Mouse (Mus musculus): ENCODE measurements at regions not wholly inside any gene's neighbourhood (a gene's known extent, or its start where the extent isn't known, plus 50 kb on each side); places are given as distances from the start of the nearest gene placed in this dataset.
A peak's percentile ranks its signal among the peaks of the same experiment; 100 is the strongest.

DNA sequence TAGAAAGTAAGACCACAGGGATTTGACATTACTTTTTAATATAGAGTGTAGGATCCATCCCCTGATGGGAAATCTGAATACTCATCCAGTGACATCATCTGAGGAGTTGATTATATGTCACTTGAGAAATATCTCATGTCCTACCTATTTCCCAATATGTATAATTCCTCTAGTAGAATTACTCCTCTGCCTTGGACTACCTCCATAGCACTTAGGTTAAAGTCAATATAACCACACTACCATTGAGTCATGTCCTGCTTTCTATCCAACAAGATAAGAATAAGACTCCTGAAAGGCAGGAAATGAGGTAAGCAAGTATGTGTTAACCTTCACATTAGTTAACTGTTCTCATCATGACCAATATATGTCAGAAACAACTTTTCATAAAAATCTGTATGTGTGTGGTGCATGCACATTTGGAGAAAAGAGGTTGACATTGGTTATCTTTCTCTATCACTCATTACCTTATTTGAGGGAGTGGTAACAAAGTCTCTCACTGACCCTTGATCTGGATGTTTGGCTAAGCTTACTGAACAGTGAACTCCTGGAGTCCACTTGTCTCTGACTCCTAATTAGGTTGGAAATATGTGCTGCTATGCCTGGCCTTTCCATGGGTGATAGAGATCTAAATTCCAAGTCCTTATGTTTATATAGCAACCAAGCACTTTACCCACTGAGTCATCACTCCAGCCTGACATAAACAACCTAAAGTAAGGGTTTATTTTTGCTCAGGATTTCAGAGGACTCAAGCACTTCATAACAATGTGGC, 292.0 kb upstream of the Pitrm1 start:
- DNase-seq (ENCODE audit: low spot score in 2 of 2): no peak

- DNase-seq (ENCODE audit: low spot score in 2 of 2): no peak
Measured at GRCm38 (mm10) chr13:6258456-6258855, 289.5 kb upstream of the Pitrm1 start.

DNA sequence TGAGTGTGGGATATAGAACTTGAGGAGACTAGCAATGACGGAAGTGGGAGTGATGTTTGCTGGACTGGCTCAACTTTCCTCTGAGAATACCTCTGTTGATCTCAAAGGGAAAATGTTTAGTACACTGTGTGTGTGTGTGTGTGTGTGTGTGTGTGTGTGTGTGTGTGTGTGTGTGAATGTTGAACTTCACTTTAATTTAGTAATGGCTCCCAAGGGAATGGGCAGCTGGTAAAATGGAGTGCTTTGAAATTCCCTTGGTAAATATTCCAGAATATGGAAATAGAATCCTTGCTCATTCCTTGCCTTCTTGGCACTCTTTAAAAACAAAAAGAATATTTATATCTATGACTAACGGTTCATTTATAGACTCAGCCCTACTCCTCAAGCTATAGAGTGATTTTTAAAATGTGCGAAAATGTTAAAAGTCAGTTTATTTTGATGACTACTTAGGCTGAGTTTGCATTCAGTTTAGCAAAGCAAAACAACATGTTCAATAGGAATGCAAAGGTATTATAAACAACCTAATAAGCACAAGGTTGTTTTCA, 287.6 kb upstream of the Pitrm1 start:
- DNase-seq (ENCODE audit: low spot score in 2 of 2): no peak

- DNase-seq (ENCODE audit: low spot score in 2 of 2): no peak
Measured at GRCm38 (mm10) chr13:6261458-6261857, 286.5 kb upstream of the Pitrm1 start.

- no peak for DNase-seq (ENCODE audit: low spot score in 2 of 2)
Measured at GRCm38 (mm10) chr13:6270546-6270945, 277.4 kb upstream of the Pitrm1 start.

GRCm38 (mm10) chr13:6272932-6273331, 275.0 kb upstream of the Pitrm1 start:
- DNase-seq (ENCODE audit: low spot score in 2 of 2): no peak

DNA sequence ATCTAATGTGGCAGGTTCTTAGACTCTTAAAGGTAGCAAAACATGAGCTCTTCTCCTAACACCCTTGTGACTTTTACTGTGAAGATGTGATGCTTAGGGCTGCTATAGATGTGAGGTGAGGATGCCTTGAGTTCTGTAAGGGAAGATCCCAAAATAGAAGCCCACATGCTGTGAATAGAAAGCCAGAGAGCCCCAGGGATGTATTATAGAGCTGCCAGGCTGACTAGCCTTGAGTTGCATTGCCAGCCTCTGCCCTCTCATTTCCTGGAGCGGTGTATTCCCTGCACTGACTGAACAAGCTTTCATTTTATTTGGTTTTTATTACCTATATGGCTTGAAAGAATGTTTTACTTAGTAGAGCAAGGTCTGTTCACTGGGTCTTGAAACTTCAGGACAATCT, 267.9 kb upstream of the Pitrm1 start:
- DNase-seq (ENCODE audit: low spot score in 2 of 2): no peak

DNA sequence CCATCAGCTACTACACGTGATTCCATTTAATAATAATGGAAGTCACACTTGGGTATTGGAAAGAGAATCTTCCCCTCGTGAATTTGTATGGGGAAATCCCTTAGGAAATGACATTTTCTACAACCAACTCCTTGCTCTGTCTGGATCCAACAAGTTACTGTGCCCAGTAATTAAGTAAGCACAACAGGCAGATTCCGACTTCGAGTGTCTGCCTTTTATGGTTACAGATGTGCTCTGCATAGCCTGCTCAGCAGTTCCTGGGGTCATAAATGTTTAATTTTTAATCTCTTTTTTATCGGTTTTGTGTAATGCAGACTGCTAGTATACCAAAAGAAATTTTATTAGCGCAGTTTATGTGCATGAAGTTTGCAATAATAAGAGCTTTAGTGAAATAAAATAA, 259.8 kb upstream of the Pitrm1 start:
- DNase-seq (ENCODE audit: low spot score in 2 of 2): no peak

GRCm38 (mm10) chr13:6292098-6292497, 255.9 kb upstream of the Pitrm1 start:
- DNase-seq (ENCODE audit: low spot score in 2 of 2): no peak

DNA sequence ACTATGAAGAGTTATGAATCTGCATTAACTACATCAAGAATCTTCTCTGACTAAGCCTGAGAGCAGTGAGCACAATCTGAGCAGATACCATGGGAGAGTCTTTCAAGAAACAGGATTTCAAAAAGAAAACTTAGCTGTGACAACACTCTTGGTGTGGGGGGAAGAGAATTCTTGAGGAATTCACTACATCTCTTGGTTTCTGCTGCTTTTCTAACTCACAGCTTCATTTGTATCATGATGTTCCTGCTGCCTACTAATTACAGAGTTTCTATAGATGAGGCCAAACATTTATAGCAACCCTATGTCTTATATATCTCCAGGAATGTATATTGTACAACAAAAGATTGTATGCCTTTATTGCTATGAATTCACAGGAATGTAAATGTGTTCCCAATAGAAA, 242.2 kb upstream of the Pitrm1 start:
- DNase-seq (ENCODE audit: low spot score in 2 of 2): no peak

- DNase-seq (ENCODE audit: low spot score in 2 of 2): no peak
Measured at GRCm38 (mm10) chr13:6306616-6306988, 241.3 kb upstream of the Pitrm1 start.

DNA sequence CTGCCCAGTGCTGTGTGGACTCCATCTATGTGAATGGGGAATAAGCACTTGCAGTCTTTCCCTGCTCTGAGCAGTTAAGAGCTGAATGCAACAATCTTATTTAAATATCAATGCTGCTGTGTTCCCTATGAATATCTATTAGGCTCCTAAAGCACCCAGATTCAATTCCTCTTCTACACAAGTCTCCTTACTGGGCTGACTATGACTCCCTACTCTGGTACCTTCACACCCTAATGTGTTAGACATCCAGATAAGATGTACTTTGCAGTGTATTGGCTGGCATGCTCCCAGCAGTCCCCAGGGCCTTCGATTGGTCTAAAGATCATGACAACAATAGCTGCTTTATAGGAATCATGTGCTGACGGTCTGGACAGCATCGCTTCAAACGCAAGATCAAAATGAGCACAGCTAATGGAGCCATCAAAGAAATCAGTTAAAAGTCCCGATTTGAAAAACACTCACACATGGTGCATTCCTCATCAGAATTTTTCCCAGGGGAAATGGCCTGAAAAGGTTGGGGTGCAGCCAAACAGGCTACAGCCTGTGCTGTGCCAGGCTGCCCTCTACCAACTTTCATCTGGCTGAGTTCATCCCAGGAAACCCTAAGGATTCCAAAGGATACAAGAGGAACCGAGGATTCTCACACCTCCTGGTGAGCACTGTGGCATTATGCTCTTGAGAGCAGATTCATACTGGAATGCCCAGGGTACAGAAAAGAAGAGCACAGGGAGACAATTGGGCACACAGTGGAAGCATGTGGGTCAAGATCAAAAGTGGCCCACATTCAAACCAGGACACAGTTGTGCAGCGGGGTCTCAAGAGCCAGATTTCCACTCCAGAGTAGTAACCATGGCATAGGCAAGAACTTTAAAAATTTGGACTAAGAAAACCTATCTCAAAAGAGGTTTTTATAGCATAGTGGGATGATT, 240.7 kb upstream of the Pitrm1 start:
- peak; percentile 41 to 50 for DNase-seq (ENCODE audit: low spot score in 2 of 2)

DNA sequence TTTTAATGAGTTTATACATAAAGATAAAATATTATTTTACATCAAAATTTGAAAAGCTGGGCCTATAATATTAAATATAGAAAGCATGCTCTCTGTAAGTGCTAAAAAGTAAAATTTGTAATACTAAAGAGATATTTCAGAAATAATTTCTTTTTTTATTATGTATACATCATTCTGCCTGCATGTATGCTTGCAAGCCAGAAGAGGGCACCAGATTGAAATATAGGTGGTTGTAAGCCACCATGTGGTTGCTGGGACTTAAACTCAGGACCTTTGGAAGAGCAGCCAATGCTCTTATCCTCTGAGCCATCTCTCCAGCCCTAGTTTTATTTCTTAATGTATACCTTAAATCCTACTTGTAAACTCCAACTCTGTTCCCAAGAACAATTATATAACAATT, 231.7 kb upstream of the Pitrm1 start:
- no peak for DNase-seq (ENCODE audit: low spot score in 2 of 2)

- DNase-seq (ENCODE audit: low spot score in 2 of 2): no peak
Measured at GRCm38 (mm10) chr13:6323948-6324347, 224.0 kb upstream of the Pitrm1 start.

GRCm38 (mm10) chr13:6330320-6330950, 217.5 kb upstream of the Pitrm1 start:
- peak in 1 of 2 experiments; percentile 38 for DNase-seq (ENCODE audit: low spot score in 2 of 2)

DNA sequence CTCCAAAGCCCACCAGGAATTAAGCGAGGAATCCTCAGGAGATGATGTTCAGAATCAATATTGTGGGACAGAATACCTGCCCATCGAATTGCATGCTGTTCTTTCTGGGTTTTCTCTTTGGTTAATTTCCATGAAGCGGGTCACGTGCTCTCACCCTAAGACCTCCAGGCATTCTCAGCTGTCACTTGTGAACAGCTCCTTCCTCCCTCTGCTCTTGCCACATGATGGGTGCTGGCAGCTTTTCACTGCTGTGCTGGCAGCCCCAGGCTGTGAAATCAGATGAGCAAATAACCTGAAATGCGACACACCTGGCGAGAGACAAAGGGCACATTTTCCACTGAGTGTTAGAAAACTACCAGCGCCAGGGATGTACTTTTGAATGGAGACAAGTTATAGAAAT, 207.8 kb upstream of the Pitrm1 start:
- DNase-seq (ENCODE audit: low spot score in 2 of 2): no peak

- DNase-seq (ENCODE audit: low spot score in 2 of 2): peak; percentile 73 to 86
Measured at GRCm38 (mm10) chr13:6341102-6341737, 206.7 kb upstream of the Pitrm1 start.

DNA sequence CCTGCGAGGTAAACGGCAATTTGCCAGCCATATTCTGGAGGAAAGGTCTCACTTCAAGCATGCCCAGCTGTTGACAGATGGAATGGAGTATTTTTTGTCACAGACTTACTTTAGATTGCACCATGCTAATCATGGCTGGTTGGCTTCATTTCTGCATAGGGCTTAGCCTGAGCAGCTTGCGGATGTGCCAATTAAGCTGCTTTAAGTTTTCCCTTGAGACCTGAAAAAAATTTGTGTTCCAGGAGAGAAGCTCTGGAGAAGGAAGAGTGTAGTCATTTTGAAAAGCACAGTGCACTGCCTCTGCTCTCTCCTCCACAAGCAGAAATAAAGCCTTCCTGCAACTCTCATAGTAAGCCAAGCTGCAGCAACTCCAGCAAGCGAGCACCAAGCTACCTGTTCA, 182.8 kb upstream of the Pitrm1 start:
- DNase-seq (ENCODE audit: low spot score in 2 of 2): peak; percentile 26 to 37

GRCm38 (mm10) chr13:6367661-6368060, 180.3 kb upstream of the Pitrm1 start:
- DNase-seq (ENCODE audit: low spot score in 2 of 2): no peak

- no peak for DNase-seq (ENCODE audit: low spot score in 2 of 2)
Measured at GRCm38 (mm10) chr13:6374570-6375173, 173.3 kb upstream of the Pitrm1 start.

GRCm38 (mm10) chr13:6377919-6378318, 170.0 kb upstream of the Pitrm1 start:
- DNase-seq (ENCODE audit: low spot score in 2 of 2): no peak
